Mouse (Mus musculus) sigmoid colon, adult 10 weeks (tissue): Measurements from ENCODE around the gene Gm10295. TPM values are rescaled to one million over a fixed set of nuclear protein-coding genes. Genes with fewer than 3 reads are reported as not detected.

Experiments
- polyA plus RNA-seq: library from polyadenylated mRNA; stranded (reverse); fragments of 350-450 nt; fragmentation: Illumina TruSeq; extraction: RNeasy Lipid Tissue Mini Kit (QIAGEN cat#74804); gene quantifications from one replicate; pipeline ENCODE4 v1.2.3, GENCODE M21; 2014; ENCODE audit warnings: low read depth, low replicate concordance

Gm10295 gene
- polyA plus RNA-seq, result not detected

DNA sequence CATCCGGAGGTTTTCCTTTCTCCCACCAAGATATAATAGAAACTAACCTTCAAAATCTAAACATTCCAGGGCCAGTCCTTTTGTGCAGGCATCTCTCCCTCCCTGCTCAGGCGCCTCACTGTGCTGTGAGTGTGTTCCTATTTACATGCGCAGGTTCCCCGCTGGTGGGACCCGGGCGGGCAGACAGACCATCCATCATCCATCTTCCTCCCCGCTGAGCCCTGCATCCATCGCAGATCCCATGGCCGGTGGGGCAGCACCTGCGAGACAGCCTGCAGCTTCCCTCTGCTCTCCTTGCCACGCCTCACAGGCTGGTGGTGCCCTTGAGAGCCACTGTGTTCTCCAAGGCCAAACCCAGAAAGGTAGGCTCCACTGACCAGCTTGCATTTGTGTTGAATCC, at the start of gene Gm10295:
Gene Gm10295, minus strand, starts transcription at position 122 of the 400 bp plus-strand sequence.

